Mouse (Mus musculus): ENCODE measurements around the gene Mmp17. TPM values are rescaled to one million over a fixed set of nuclear protein-coding genes. Genes with fewer than 3 reads are reported as not detected.

Mmp17 gene
- total and polyA plus RNA-seq, 2 experiments from 2014 or later: 0.41 to 2.6 TPM

DNA sequence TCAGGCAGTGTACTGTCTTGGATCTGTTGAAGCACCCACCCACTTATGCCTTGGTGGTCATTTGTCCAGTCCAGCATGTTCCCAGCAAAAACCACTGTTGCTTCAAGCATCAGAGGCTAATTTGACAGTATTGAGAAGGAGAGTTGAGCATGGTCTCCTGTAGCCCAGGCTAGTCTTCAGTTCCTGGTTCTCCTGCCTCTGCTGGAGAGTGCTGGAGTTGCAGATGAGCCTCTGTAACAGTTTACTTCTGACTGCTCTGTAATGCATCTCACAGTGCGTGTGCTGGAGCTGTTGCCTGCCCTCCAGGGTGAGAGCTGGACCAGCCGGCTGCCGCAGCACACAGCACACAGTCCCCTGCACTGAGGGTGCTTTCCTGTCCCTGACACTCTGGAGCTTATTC, 41.7 kb upstream of the Mmp17 start:
- Histone ChIP-seq H3K9ac (replicated peaks; ENCODE audit: low read depth, low read length) (no peak overlapping the region), H3K36me3 (replicated peaks; ENCODE audit: control insufficient read depth, insufficient read depth, low read length) (peaks cover 77% of the 10 kb centered on the region), H3K4me3 (ENCODE audit: low read depth, low read length) (no peak overlapping the region), H3K4me2 (ENCODE audit: low read depth, low read length) (no peak overlapping the region), H3K9me3 (replicated peaks; ENCODE audit: control insufficient read depth, low read length) (no peaks in the 10 kb centered on the region), H3K27ac (ENCODE audit: low read depth) (no peak overlapping the region), H3K4me1 (ENCODE audit: control insufficient read depth, insufficient read depth) (no peaks in the 10 kb centered on the region), H3K27me3 (ENCODE audit: control insufficient read depth, insufficient read depth, low read length) (no peaks in the 10 kb centered on the region)
- 96% methylated on average over 3 of the region's 3 CpGs for WGBS
- ATAC-seq (ENCODE audit: insufficient read depth, low read depth) (no peak), DNase-seq (ENCODE audit: low spot score) (no peak)
- TF ChIP-seq CTCF (IDR thresholded peaks at IDR 0.05; ENCODE audit: low read depth) (peak; percentile 16; the same call in 1 of the 2 replicates), EP300 (IDR thresholded peaks at IDR 0.05; ENCODE audit: low read depth) (no peak)

DNA sequence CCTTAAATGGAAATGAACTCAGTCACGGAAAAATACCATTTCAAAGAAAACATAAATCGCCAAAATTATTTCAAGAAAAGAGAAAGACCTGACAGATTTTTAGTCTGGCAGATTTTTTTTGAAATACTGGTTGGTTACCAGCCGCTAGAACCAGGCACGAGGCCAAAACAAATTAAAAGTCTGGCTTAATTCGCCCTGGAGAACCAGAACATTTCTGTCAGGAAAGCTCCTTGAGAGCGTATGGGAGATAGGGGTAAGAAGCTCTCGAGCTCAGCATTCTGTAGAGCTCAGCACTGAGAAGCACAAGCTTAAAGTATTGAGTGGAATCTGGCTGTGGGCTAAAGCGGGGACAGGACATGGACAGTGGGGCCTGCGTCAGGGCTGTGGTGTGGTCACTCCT, 38.2 kb upstream of the Mmp17 start:
- H3K9me3 ChIP-seq (replicated peaks; ENCODE audit: control insufficient read depth, low read length): no peaks in the 10 kb centered on the region
- H3K9ac ChIP-seq (replicated peaks; ENCODE audit: low read depth, low read length): no peak overlapping the region
- H3K36me3 ChIP-seq (replicated peaks; ENCODE audit: control insufficient read depth, insufficient read depth, low read length): peaks cover 97% of the 10 kb centered on the region
- no peak overlapping the region for H3K4me2 ChIP-seq (ENCODE audit: low read depth, low read length)
- no peak overlapping the region for H3K27ac ChIP-seq (ENCODE audit: low read depth)
- H3K4me1 ChIP-seq (ENCODE audit: control insufficient read depth, insufficient read depth): no peaks in the 10 kb centered on the region
- no peak overlapping the region for H3K4me3 ChIP-seq (ENCODE audit: low read depth, low read length)
- ATAC-seq (ENCODE audit: insufficient read depth, low read depth) (no peak), DNase-seq (ENCODE audit: low spot score) (no peak)
- TF ChIP-seq CTCF (IDR thresholded peaks at IDR 0.05; ENCODE audit: low read depth): no peak
- no peak for TF ChIP-seq EP300 (IDR thresholded peaks at IDR 0.05; ENCODE audit: low read depth)
- WGBS: 76% methylated on average over 9 of the region's 9 CpGs
- H3K27me3 ChIP-seq (ENCODE audit: control insufficient read depth, insufficient read depth, low read length): no peaks in the 10 kb centered on the region

DNA sequence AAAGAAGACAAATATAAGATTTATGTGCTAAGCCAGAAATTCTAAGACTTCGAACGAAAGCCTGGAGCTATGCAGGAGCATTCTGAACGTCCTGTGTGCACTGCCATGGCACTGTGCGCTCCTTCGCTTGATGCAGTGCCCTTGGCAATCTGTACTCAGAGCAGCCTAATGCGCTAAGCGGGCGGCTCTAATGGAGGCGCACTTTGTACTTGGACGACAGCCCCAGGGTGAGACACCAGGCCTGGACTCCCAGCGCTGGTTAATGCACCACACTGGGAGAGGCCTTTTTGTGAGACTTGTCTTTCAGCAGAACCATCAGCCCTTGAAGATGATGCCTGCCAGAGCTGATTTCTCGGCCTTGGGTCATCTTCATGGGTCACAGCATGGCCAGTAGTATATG, 34.3 kb upstream of the Mmp17 start:
- WGBS: 91% methylated on average over 12 of the region's 12 CpGs
- no peak for ATAC-seq (ENCODE audit: insufficient read depth, low read depth)
- H3K36me3 ChIP-seq (replicated peaks; ENCODE audit: control insufficient read depth, insufficient read depth, low read length): peaks cover 98% of the 10 kb centered on the region

DNA sequence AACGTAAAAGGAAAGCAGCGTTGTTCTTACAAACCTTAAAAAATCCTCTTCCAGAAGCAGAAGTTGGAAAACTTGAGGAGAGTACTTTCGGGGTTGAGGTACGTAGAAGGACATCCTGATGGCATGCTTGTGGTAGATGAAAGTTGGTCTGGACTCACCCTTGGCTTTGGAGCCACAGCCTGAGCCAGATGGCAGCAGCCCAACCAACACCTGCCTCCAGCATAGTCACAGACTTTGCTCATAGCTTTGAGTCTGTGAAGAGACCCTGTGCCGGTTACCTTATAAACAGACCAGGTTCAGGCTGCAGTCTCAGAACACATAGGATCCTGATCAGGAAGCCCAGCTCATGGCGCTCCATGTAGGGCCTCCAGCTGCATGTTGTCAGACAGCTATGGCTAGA, 33.2 kb upstream of the Mmp17 start:
- Histone ChIP-seq H3K27me3 (ENCODE audit: control insufficient read depth, insufficient read depth, low read length) (no peaks in the 10 kb centered on the region), H3K9me3 (replicated peaks; ENCODE audit: control insufficient read depth, low read length) (no peaks in the 10 kb centered on the region), H3K4me1 (ENCODE audit: control insufficient read depth, insufficient read depth) (no peaks in the 10 kb centered on the region), H3K4me3 (ENCODE audit: low read depth, low read length) (no peak overlapping the region), H3K9ac (replicated peaks; ENCODE audit: low read depth, low read length) (no peak overlapping the region), H3K27ac (ENCODE audit: low read depth) (no peak overlapping the region), H3K4me2 (ENCODE audit: low read depth, low read length) (no peak overlapping the region), H3K36me3 (replicated peaks; ENCODE audit: control insufficient read depth, insufficient read depth, low read length) (peaks cover 100% of the 10 kb centered on the region)
- 98% methylated on average over 6 of the region's 6 CpGs for WGBS
- ATAC-seq (ENCODE audit: insufficient read depth, low read depth): no peak
- TF ChIP-seq CTCF (IDR thresholded peaks at IDR 0.05; ENCODE audit: low read depth) (no peak), EP300 (IDR thresholded peaks at IDR 0.05; ENCODE audit: low read depth) (no peak)
- no peak for DNase-seq (ENCODE audit: low spot score)

More for the DNA sequence above, 34.3 kb upstream of the Mmp17 start:
- no peak for DNase-seq (ENCODE audit: low spot score)
- no peaks in the 10 kb centered on the region for H3K27me3 ChIP-seq (ENCODE audit: control insufficient read depth, insufficient read depth, low read length)
- H3K4me3 ChIP-seq (ENCODE audit: low read depth, low read length): no peak overlapping the region
- no peaks in the 10 kb centered on the region for H3K4me1 ChIP-seq (ENCODE audit: control insufficient read depth, insufficient read depth)
- no peak overlapping the region for H3K4me2 ChIP-seq (ENCODE audit: low read depth, low read length)
- no peak overlapping the region for H3K9ac ChIP-seq (replicated peaks; ENCODE audit: low read depth, low read length)
- TF ChIP-seq EP300 (IDR thresholded peaks at IDR 0.05; ENCODE audit: low read depth) (no peak), CTCF (IDR thresholded peaks at IDR 0.05; ENCODE audit: low read depth) (no peak)
- no peak overlapping the region for H3K27ac ChIP-seq (ENCODE audit: low read depth)
- H3K9me3 ChIP-seq (replicated peaks; ENCODE audit: control insufficient read depth, low read length): no peaks in the 10 kb centered on the region

GRCm38 (mm10) chr5:129551991-129552390, 32.0 kb upstream of the Mmp17 start:
- DNase-seq (ENCODE audit: low spot score) (no peak), ATAC-seq (ENCODE audit: insufficient read depth, low read depth) (no peak)
- Histone ChIP-seq H3K4me1 (ENCODE audit: control insufficient read depth, insufficient read depth) (no peaks in the 10 kb centered on the region), H3K4me2 (ENCODE audit: low read depth, low read length) (no peak overlapping the region), H3K4me3 (ENCODE audit: low read depth, low read length) (no peak overlapping the region), H3K9ac (replicated peaks; ENCODE audit: low read depth, low read length) (no peak overlapping the region), H3K27ac (ENCODE audit: low read depth) (no peak overlapping the region), H3K27me3 (ENCODE audit: control insufficient read depth, insufficient read depth, low read length) (no peaks in the 10 kb centered on the region), H3K36me3 (replicated peaks; ENCODE audit: control insufficient read depth, insufficient read depth, low read length) (peaks cover 100% of the 10 kb centered on the region), H3K9me3 (replicated peaks; ENCODE audit: control insufficient read depth, low read length) (no peaks in the 10 kb centered on the region)
- TF ChIP-seq CTCF (IDR thresholded peaks at IDR 0.05; ENCODE audit: low read depth) (no peak), EP300 (IDR thresholded peaks at IDR 0.05; ENCODE audit: low read depth) (no peak)
- 96% methylated on average over 2 of the region's 2 CpGs for WGBS

GRCm38 (mm10) chr5:129553642-129554041, 30.3 kb upstream of the Mmp17 start:
- Histone ChIP-seq H3K27ac (ENCODE audit: low read depth) (no peak overlapping the region), H3K27me3 (ENCODE audit: control insufficient read depth, insufficient read depth, low read length) (no peaks in the 10 kb centered on the region), H3K4me2 (ENCODE audit: low read depth, low read length) (no peak overlapping the region), H3K4me1 (ENCODE audit: control insufficient read depth, insufficient read depth) (no peaks in the 10 kb centered on the region), H3K36me3 (replicated peaks; ENCODE audit: control insufficient read depth, insufficient read depth, low read length) (peaks cover 96% of the 10 kb centered on the region), H3K9me3 (replicated peaks; ENCODE audit: control insufficient read depth, low read length) (no peaks in the 10 kb centered on the region), H3K4me3 (ENCODE audit: low read depth, low read length) (no peak overlapping the region), H3K9ac (replicated peaks; ENCODE audit: low read depth, low read length) (no peak overlapping the region)
- TF ChIP-seq CTCF (IDR thresholded peaks at IDR 0.05; ENCODE audit: low read depth): no peak
- no peak for TF ChIP-seq EP300 (IDR thresholded peaks at IDR 0.05; ENCODE audit: low read depth)
- 91% methylated on average over 6 of the region's 6 CpGs for WGBS
- DNase-seq (ENCODE audit: low spot score): no peak
- ATAC-seq (ENCODE audit: insufficient read depth, low read depth): no peak

Measured in heart, postnatal 0 days (tissue).